ENCODE assay signal across 15 mouse cellular contexts in genomic region chr2:58535233-58535632, GRCm38 (mm10). TPM values are rescaled to one million over a fixed set of nuclear protein-coding genes. Genes with fewer than 3 reads are reported as not detected.
A peak's percentile ranks its signal among the peaks of the same experiment; 100 is the strongest.
DNase-seq lines count a peak whose midpoint lies in the region; ATAC-seq and TF ChIP-seq lines count a peak whose summit lies in the region.
"Had no signal": no experiment of that assay in that cellular context is flagged by ENCODE, and none has a peak within 500 bp of the region (broad histone marks: within the 10 kb centered on the region; RNA-seq: fewer than 3 reads in every experiment).

No protein-coding gene starts in this region.

- H3K4me2 ChIP-seq in heart, embryonic 15.5 days, result peak overlapping the region; percentile 29
- H3K4me2 ChIP-seq in heart, embryonic 16.5 days (ENCODE audit: low read depth, low read length), result peak overlapping the region; percentile 17; the same call in 1 of the 2 replicates
- H3K4me2 ChIP-seq in kidney, embryonic 14.5 days (replicated peaks; ENCODE audit: low read depth, low read length), result no peak overlapping the region
- H3K4me2 ChIP-seq: hindbrain, embryonic 12.5 days had no signal

- peak; percentile 93 for DNase-seq in liver, adult 2 months (ENCODE audit: extremely low read depth, low read depth, low spot score)
- DNase-seq in cerebellum, postnatal 36 days, result no peak
- DNase-seq in embryo, embryonic 11 days, result no peak
- no peak for DNase-seq in spleen, postnatal 36 days (ENCODE audit: low spot score in 2 of 2)
- DNase-seq in natural killer cell, adult 2 months (ENCODE audit: low spot score in 2 of 2), result no peak
- DNase-seq: cerebellum, adult 11 months; lung, postnatal 4 days; midbrain, embryonic 14.5 days had no signal

- peaks cover 85% of the 10 kb centered on the region for H3K4me1 ChIP-seq in heart, embryonic 15.5 days (replicated peaks)
- H3K4me1 ChIP-seq in heart, embryonic 16.5 days (ENCODE audit: control insufficient read depth, insufficient read depth, low read length), result peaks cover 81% of the 10 kb centered on the region
- peaks cover 33% of the 10 kb centered on the region for H3K4me1 ChIP-seq in kidney, embryonic 14.5 days (ENCODE audit: control insufficient read depth, insufficient read depth, low read length)
- peaks cover 55% of the 10 kb centered on the region for H3K4me1 ChIP-seq in liver, adult 2 months (ENCODE audit: control insufficient read depth, insufficient read depth, low read length)

- H3K4me3 ChIP-seq in heart, embryonic 15.5 days, result no peak overlapping the region
- no peak overlapping the region for H3K4me3 ChIP-seq in heart, embryonic 16.5 days (ENCODE audit: low read length)
- H3K4me3 ChIP-seq in kidney, embryonic 14.5 days (ENCODE audit: low read length), result no peak overlapping the region
- no peak overlapping the region for H3K4me3 ChIP-seq in liver, adult 2 months (ENCODE audit: insufficient read depth, low read depth, low read length)
- H3K4me3 ChIP-seq: hindbrain, embryonic 12.5 days; layer of hippocampus, adult 2 months had no signal

- H3K9me3 ChIP-seq in heart, embryonic 15.5 days (replicated peaks), result no peaks in the 10 kb centered on the region
- H3K9me3 ChIP-seq in heart, embryonic 16.5 days (replicated peaks; ENCODE audit: control insufficient read depth, low read length), result no peaks in the 10 kb centered on the region
- no peaks in the 10 kb centered on the region for H3K9me3 ChIP-seq in kidney, embryonic 14.5 days (ENCODE audit: control insufficient read depth, low read length)
- H3K9me3 ChIP-seq: hindbrain, embryonic 12.5 days had no signal

- H3K79me2 ChIP-seq in liver, adult 2 months (ENCODE audit: control insufficient read depth, insufficient read depth, low read length), result peaks cover 30% of the 10 kb centered on the region

- H3K27me3 ChIP-seq in heart, embryonic 15.5 days, result no peaks in the 10 kb centered on the region
- H3K27me3 ChIP-seq in heart, embryonic 16.5 days (ENCODE audit: control insufficient read depth, insufficient read depth, low read length), result no peaks in the 10 kb centered on the region
- no peaks in the 10 kb centered on the region for H3K27me3 ChIP-seq in kidney, embryonic 14.5 days (ENCODE audit: control insufficient read depth, insufficient read depth, low read length)
- no peaks in the 10 kb centered on the region for H3K27me3 ChIP-seq in liver, adult 2 months (ENCODE audit: control insufficient read depth, insufficient read depth, low read length)
- H3K27me3 ChIP-seq: hindbrain, embryonic 12.5 days had no signal

- 36% methylated on average over 8 of the region's 8 CpGs for WGBS in heart, embryonic 15.5 days
- WGBS in heart, embryonic 16.5 days, result 36% methylated on average over 8 of the region's 8 CpGs
- WGBS in kidney, embryonic 14.5 days, result 75% methylated on average over 8 of the region's 8 CpGs
- 20% methylated on average over 8 of the region's 8 CpGs for WGBS in liver, adult 2 months

- no peak overlapping the region for H3K9ac ChIP-seq in heart, embryonic 15.5 days
- no peak overlapping the region for H3K9ac ChIP-seq in heart, embryonic 16.5 days (ENCODE audit: low read length)
- no peak overlapping the region for H3K9ac ChIP-seq in kidney, embryonic 14.5 days (ENCODE audit: low read depth, low read length)
- no peak overlapping the region for H3K9ac ChIP-seq in liver, adult 2 months (ENCODE audit: low read depth, low read length)
- H3K9ac ChIP-seq: hindbrain, embryonic 12.5 days had no signal

- H3K36me3 ChIP-seq in heart, embryonic 15.5 days, result no peaks in the 10 kb centered on the region
- H3K36me3 ChIP-seq in heart, embryonic 16.5 days (ENCODE audit: control insufficient read depth, insufficient read depth), result peaks cover 2% of the 10 kb centered on the region; the same call in 1 of the 2 replicates
- 0 out of 2 replicates have a peak, but pooled peaks cover 3% of the 10 kb centered on the region for H3K36me3 ChIP-seq in kidney, embryonic 14.5 days (ENCODE audit: control insufficient read depth, insufficient read depth, low read length)
- H3K36me3 ChIP-seq in liver, adult 2 months (ENCODE audit: control insufficient read depth, insufficient read depth, low read length), result no peaks in the 10 kb centered on the region

- no peak for TF ChIP-seq CTCF in liver, adult 2 months (IDR thresholded peaks at IDR 0.05; ENCODE audit: low read depth, low read length)

- TF ChIP-seq POLR2A in liver, adult 2 months (IDR thresholded peaks at IDR 0.05; ENCODE audit: extremely low read depth, insufficient read depth, low read length), result no peak

- no peak for ATAC-seq in heart, embryonic 15.5 days (replicated peaks; ENCODE audit: insufficient number of reproducible peaks, insufficient read depth, low FRiP score, low read depth)
- ATAC-seq in heart, embryonic 16.5 days (replicated peaks; ENCODE audit: extremely low read depth, insufficient read depth, low FRiP score), result no peak
- ATAC-seq in kidney, embryonic 14.5 days (ENCODE audit: low FRiP score, low TSS enrichment), result peak; percentile 9; the same call in 1 of the 2 replicates
- ATAC-seq: forebrain, embryonic 14.5 days had no signal

- peak overlapping the region; percentile 76 for H3K27ac ChIP-seq in heart, embryonic 15.5 days
- H3K27ac ChIP-seq in heart, embryonic 16.5 days (ENCODE audit: low read length), result peak overlapping the region; percentile 41
- H3K27ac ChIP-seq in kidney, embryonic 14.5 days (ENCODE audit: low read depth, low read length), result no peak overlapping the region
- H3K27ac ChIP-seq in liver, adult 2 months (replicated peaks; ENCODE audit: insufficient read depth, low read depth, low read length), result peak overlapping the region; percentile 80
- H3K27ac ChIP-seq: hindbrain, embryonic 12.5 days; stomach, postnatal 0 days had no signal

RNA-seq across cellular contexts. Expression of gene Acvr1, which starts 31.7 kb away (rescaled TPM):
- polyA plus RNA-seq in heart, embryonic 15.5 days (2015; fragmentation: Nextera tagmentation; extraction: Ambion mirVana), result 8.6 and 8.8 TPM in 2 replicates
- polyA plus RNA-seq in heart, embryonic 16.5 days (2015; fragmentation: Nextera tagmentation; extraction: Ambion mirVana), result 7.2 and 8.0 TPM in 2 replicates
- polyA plus RNA-seq in kidney, embryonic 14.5 days (2014; fragmentation: Nextera tagmentation; extraction: Ambion mirVana), result 7.0 and 7.9 TPM in 2 replicates
- 8.4 and 9.0 TPM in 2 replicates for total RNA-seq in liver, adult 2 months (2014; rRNA removed)
- polyA plus RNA-seq in liver, adult 2 months (2012; rRNA removed), result 4.3 and 5.7 TPM in 2 replicates

RNA-seq across cellular contexts. Expression of gene Upp2, which starts 31.9 kb away (rescaled TPM):
- polyA plus RNA-seq in heart, embryonic 15.5 days (2015; fragmentation: Nextera tagmentation; extraction: Ambion mirVana), result 5.2 and 7.5 TPM in 2 replicates
- 5.4 and 6.4 TPM in 2 replicates for polyA plus RNA-seq in heart, embryonic 16.5 days (2015; fragmentation: Nextera tagmentation; extraction: Ambion mirVana)
- 5.9 and 10.1 TPM in 2 replicates for polyA plus RNA-seq in kidney, embryonic 14.5 days (2014; fragmentation: Nextera tagmentation; extraction: Ambion mirVana)
- 1,501 and 1,754 TPM in 2 replicates for total RNA-seq in liver, adult 2 months (2014; rRNA removed)
- polyA plus RNA-seq in liver, adult 2 months (2012; rRNA removed), result 105 and 134 TPM in 2 replicates
